Mouse (Mus musculus) thymus, postnatal 36 days (tissue): ENCODE data around the gene Sgms1.
"Not testable (repeated sequence)": the region's sequence is repeated elsewhere in the genome, so short reads cannot be mapped to it uniquely, and the experiment has no call there.

ENCODE experiments used
- DNase-seq, 2 experiments: peaks; one replicate each; pipeline ENCODE4 v3.0.0; 2022; ENCODE audit warnings: mixed read lengths in 2 of 2

Gene Sgms1

DNA sequence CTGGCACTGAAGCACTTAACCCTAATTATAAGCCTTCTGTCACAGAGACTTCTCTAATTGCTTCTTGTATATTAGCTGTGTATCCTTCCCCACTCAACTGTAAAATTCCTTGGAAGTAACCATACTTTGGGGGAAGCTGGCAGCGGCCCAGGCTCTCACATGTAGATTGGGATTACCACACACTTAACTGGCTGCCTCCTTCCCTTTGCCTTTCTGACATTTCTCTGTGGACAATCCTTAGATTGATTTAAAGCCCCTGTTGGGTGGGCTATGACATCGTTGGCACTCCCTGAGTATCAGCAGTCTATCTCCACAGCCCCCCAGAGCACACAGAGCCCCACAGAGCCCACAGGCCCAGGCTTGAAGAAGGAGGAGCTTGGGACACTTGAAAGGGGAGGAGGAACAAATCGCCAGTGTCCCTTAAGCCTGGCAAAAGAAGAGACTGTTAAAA, 8.0 kb downstream of the Sgms1 start:
- DNase-seq = no peak

DNA sequence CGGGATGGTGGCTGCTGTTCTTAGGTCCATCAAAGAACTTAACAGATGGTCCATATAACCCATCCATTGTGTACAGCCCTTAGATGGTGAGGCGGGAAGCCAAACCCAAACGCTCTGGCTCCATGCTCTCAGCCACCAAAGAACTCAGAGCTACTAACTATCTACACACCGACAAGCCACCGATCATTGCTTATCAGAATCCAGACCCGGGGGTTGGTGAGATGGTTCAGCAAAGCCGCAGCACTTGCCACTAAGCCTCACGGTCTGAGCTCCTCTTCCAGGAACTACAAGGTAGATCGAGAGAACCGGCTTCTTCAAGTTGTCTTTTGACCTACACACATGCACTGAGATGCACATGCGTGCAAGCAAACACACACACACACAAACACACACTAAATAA, 8.8 kb downstream of the Sgms1 start:
- no peak for DNase-seq

DNA sequence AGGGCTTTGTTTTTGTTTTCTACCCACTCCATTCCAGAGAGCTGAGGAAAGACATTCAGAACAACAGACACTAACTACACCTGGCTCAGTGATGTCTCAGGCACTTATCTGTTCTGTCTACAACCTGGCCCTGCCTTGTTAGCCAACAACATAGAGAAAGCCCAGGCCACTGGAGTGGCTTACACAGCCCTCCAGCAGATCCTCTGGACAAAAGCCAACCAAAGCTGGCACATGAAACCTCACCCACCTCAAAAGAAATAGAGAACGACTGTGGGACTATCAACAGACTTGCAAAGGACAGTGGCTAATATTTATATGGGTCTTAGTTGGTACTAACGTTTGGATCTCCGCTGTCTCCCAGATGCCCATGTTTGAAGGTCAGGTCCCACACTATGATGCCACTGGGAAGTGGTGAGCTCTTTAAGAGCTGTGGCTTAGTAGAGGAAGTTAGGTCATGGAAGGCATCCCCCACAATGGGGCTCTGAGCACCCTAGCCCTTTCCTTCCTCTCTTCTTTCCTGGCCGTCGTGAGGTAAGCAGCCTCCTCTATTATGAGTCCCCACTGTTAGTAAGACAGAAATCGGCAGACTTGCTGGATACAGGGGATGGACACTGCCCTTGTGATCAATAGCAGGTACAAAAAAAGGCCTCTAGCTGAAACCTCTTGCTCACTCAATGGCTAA, 10.1 kb downstream of the Sgms1 start:
- DNase-seq = no peak

DNA sequence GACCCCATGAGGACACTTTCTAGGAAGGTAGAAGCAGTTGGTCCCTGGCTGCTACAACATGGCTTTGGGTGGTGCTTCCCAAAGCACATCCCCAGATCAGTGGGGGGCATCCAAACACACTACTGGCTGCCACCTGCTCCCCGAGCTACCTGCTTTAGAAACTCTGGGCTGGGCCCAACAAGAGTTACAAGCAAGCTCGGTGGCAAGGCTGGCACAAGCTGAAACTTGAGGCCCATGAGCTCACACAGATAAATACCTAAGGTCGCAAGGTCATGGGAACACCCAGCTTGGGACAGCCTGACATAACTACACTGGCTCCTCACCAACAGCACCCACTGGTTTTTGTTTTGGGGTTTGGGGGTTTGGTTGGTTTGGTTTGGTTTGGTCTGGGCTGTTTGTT, 10.9 kb downstream of the Sgms1 start:
- no peak for DNase-seq

DNA sequence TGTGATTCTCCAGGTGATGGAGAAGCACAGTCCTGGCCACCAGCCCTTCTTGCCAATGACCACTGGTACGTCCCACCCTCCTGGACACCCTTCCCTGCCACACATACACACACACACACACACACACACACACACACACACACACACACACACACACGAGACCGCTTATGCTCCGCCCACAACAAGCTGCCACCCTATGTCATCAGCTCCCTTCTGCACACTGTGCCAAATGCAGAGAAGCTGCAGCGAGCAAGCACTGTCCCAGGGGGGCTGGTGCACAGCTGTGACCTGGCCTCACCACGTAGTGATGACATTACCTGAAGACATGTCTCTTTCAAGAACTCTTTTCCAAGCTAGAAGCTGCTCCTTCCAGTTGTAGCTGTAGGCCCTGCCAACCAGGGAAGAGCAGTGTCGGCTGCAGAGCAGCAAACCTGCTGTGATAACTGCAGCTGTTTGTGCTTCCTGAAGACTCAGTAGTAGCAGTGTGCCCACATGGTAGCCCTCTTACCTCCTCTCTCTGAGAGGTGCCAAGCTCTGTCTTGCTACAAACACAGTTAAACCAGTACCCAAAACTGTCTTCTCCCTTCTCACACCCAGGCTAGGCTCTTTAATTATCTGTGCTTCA, 11.7 kb downstream of the Sgms1 start:
- peak in 1 of 2 experiments; percentile 17 for DNase-seq

DNA sequence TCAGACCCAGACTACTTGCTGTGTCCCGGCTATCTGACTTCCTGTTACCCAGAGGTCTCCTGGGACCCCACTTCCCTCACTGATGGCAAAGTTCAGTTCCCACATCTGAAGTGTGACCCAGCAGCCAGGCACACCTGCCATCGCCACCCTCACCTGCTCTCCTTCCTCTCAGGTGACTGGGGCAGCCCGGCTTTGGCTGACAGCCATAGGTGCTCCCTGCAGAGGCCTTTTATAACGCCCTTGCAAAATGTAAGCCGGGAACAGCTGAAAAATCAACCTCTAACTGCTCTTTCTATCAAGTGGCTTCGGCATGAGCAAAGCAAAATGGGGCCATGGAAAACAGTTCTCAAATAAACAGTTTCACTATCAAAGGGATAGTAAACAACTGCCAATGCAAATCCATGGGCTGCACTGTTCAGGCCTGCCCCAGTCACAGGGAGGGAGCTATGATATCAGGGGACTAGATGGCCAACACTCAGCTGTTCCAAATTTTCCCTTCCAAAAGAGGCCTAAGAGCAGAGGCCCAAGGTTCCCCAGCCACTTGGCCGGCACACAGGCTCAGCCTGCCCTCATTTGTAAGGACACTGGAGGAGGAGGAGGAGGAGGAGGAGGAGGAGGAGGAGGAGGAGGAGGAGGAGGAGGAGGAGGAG, 12.5 kb downstream of the Sgms1 start:
- no peak for DNase-seq

DNA sequence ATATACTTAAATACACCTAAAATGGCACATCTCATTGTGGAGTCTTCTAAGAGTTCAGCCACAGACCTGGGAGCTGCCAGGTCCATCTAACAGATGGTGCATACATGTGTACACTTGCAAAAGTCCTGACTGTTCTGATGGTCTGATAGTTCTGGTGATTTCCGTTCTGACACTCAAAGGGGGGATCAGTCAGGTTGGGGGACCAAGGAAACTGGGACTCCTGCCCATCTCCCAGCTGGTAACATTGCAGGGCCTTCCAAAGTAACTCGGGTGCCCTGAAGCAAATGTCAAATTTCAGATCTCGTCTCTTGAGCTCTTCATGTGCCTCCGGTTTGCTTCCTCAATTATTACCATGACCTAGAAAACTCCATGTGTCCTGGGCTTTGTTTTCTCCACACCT, 13.5 kb downstream of the Sgms1 start:
- no peak for DNase-seq

DNA sequence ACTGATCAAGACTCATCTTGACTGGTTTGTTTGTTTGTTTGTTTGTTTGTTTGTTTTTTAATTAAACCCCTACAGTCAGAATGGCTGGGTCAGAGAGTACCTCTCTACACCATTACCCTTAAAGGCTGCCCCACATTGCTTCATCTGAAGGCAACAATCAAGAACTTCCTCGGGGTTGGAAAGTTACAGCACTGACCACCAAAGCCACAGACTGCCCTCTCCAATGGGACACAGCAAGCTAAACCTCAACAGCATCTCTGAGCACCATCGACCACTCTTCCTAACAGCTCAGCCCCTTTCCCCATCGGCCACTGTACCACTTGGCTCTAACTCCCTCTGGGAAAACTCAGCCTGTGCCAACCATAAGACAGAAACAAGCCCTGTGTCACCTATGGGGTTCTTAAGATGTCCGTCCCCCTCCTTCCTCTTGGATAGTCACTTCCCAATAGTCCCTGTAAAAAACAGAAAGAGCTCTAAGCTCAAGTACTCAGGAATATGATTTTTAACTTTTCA, 14.0 kb downstream of the Sgms1 start:
- no peak for DNase-seq

DNA sequence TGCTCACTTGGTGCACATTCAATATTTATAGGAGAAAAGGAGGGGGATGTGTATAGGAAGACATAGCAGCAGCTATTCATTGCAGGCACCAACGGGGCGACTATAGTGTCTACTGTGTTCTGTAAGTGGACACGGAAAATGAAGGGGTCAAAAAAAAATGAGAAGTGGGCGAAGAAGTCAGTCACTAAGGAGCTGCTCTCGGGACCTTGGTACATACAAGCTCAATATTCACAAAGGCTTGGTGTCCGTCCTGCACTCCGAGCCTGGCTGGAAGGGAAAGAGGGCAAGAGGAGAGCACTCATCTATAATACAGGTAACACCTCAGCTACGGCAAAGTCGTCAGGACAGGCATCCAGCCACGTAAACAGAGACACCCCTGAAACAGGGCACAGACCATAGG, 14.8 kb downstream of the Sgms1 start:
- DNase-seq = no peak

DNA sequence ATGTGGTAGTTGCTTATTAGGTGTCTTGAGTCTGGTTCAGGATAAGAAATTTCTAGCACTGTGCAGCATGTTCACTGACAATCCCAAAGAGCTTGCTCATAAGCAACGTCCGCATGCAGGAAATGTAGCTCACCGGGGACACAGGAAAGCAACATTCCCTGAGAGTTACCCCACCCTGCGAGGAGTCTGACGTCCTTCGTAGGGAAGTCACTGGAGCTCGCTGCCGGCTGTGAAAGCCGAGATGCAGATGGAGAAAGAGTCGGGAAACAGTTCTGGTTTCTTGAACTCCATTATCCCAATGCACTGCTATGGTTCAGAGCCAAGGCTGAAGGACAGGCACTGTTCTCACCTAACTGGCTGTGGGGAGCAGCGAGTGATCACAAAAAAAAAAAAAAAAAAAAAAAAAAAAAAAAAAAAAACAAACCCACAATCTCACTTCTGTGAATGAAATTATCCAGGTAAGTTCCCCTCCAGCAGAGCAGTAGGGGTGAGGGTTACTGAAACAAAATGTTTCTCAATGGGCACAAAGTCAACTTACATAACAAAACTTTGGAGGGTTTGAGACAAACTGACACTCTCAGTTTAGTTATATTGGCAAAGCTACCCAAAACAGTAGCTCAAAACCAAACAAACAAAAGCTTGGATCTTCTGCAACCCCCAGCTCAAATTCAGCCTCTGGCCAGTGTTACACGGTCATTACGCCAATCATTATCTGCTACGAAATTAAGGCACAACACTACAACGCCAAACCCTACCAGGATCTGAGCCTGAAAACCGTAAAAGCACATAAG, 15.5 kb downstream of the Sgms1 start:
- DNase-seq = no peak

DNA sequence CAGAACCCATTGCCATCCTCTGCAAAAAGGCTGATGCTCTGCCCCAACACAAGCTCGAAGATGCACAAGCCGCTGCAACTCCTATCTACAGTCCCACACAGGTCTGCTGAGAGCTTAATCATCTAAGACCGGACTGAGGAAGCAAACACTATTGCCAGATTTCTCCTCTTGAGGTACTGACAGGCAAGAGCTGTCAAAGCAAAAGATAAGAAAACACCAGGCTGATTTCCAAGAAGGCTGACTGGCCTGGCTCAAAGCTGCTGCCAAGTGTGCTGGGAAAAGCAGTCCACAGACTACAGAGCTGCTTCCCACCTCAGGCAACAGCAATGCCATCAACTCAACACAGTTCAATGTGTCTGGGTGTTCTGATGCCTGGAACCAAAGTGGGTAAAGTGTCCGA, 17.1 kb downstream of the Sgms1 start:
- DNase-seq = no peak

DNA sequence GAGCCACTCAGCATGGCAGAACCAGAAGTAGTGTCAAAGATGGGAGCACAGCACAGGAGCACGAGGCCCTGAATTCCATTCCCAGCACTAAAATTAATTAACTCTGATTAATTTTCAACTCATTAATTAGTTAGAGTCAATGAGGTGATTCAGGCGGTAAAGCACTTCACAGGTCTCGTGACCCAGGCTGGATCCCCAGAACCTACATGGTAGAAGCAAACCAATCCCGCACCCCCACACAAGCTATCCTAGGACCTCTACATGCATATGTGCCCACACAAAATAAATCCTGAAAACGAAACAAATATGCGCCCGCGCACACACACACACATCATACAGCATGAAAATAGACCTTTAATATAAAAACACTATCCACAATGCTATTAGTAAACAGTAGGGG, 22.2 kb downstream of the Sgms1 start:
- DNase-seq = no peak

DNA sequence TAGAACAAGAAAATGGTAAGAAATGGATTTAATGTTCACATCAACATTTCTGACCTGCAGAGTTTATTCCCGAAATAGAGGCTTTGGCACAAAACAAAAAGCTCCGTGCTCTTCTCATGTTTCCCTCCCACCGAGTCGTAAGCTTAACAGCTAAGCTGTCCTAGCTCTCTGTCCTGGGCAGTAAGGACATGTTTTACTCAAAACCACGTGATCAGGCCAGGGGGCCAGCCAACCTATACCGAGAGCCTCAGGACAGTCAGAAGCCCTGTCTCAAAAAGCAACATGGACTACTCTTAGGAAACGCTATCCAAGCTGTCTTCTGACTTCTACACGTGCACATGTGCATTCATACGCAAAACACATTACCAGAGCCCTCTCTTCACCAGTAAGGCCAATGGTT, 23.1 kb downstream of the Sgms1 start:
- DNase-seq = no peak

DNA sequence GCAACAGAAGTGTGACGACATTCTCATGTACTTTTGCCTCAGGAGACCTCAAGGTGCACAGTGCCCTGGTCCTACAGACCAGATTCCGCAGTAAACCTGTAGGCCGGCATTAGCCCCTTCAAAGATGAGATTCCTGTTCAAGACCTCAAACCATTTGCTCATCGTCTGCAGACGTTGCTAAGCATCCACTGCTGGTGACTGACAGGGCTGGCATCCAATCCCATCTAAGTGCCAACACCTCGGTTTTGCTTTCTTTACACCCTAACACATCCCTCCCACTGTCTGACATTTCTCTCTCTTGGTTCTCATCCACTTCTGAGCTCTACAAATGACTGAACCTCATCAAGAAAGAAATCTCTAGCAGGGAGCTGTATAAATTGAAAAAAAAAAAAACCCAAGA, 24.4 kb downstream of the Sgms1 start:
- no peak for DNase-seq

DNA sequence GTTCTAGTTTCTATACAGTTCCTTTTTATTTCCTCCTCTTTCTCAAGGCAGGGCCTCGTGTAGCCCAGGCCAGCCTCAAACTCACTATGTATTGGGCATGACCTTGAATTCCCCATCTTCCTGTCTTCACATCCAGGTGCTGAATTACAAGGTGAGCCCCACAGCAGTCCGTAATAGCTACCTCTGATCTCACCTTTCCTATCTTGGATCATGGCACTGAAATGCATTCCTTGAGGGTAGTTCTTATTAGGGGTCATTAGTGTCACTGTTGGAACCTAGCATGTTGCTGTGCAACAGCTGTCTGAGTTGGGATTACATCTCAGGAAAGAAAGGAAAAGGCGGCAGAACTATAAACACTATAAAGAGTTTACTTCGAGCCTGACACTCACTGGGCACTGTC, 25.9 kb downstream of the Sgms1 start:
- DNase-seq = no peak

DNA sequence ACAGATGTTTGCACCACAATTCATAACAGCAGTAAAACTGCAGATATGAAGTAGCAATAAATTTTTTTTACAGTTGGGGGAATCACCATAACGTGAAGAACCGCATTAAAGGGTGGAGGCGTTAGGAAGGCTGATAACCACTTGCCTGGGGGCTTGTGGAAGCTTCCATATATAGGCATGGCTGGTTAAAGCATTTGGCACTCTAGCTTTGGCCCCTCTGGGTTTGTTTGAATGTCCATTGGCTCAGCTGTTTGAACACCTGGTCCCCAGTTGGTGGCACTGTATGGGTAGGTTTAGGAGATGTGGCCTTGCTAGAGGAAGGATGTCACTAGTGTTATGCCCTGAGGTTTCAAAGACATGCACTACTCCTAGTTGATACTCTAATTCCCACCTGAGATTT, 27.0 kb downstream of the Sgms1 start:
- no peak for DNase-seq

DNA sequence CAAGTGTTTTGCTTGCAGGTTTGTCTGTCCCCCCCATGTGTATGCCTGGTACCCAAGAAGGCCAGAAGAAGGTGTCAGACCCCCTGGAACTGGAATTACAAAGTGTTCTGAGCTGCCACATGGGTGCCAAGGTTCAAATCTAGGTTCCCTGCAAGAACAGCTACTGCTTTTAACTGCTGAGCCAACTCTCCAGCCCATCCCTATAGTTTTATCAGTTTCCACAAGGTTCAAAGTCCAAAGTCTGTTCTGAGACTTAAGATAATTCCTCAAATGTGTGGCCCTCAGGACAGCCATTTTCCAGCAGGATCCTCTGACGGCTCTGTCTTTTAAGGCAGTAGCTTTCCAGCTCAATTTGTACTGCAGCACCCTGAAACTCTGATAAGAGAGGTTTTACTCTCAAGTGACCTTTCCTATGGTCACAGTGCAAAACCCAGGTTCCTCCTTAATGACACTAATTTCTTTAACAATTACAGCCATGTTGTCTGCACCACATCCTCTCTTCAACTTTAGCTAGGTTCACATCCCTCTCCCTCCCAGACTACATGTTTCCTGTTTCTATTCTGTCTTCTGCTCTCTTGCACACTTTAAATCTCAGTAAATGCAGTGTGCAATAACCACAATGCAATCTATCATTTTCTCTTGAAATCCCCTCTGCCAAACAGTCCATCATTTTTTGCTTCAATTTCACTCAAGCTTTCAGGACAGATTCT, 28.4 kb downstream of the Sgms1 start:
- no peak for DNase-seq

DNA sequence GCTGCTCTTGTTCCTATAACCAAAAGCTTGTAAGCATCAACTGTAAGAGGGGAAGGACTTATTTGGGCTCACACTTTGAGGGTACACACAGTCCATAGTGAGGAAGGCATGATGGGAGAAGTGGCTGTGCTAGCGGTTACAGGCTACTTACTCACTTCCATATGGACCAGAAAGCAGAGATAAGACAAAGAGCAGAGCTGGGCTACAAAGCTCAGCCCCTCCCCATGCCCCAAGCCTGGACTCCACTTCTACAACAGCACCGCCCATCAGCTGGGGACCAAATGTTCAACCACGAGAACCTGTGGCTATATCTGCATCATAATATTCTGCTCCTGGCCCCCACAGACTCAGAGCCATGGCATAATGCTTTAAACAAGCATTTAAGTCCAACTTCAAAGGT, 29.0 kb downstream of the Sgms1 start:
- no peak for DNase-seq

DNA sequence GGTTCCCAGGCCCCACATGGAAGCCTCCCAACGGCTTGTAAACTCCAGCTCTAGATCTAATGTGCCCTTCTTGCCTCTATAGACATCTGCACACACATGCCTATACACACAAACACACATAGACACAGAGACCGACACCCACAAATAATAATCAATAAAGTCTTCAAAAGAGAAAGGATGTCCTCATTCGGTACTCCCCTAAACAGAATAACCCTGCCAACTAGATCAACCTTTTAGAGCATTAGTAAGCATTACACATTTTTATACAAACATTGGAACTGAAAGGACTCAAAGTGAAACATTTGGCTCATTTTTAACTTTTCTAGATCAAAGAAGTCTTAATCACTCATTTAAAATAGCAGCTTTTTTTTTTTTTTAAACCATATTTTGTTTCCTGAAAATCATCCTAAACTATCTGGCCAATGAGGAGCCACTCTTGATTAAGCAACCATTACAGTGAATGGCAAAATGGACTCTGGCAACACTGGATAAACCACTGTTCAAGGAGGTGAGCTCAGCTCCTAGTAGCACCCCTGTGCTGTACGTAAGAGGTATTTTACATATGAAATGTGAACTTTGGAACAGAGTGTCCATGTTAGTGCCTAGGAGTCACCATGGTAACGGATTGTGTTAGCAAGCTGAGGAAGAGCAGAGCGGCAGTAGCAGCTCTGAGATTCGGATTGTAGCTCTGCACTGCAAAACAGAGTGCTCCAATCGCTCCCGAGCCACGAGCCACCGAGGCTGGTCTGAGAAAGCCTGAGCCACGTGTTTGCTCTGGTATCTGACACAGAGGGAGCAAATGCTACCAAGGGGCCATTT, 30.6 kb downstream of the Sgms1 start:
- no peak for DNase-seq

DNA sequence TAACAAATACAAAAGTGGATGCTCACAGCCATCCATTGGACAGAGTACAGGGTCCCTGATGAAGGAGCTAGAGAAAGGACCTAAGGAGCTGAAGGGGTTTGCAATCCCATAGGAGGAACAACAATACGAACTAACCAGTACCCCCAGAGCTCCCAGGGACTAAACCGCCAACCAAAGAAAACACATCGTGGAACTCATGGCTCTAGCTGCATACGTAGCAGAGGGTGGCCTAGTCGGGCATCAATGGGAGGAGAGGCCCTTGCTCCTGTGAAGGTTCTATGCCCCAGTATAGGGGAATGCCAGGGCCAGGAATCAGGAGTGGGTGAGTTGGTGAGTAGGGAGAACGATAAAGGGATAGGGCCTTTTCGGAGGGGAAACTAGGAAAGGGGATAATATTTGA, 31.5 kb downstream of the Sgms1 start:
- not testable (repeated sequence) for DNase-seq

DNA sequence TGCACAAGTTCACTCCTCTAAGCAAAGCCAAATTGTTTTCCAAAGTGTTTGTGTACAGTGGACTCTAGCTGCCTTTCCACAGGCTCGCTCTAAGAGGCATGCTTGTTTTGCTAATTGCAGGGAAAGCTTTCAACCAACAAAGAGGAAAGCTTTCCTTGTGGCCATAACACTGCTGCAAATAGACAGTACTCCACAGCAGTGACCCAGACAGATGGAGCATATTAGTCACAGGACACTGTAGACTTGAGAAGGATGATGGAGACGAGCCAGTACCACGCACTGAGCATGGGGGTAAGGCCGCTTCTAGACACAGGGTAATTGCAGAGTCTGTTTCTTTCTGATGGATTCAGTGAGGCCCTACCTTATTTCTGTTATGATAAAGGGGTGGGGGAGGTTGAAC, 33.3 kb downstream of the Sgms1 start:
- no peak for DNase-seq

DNA sequence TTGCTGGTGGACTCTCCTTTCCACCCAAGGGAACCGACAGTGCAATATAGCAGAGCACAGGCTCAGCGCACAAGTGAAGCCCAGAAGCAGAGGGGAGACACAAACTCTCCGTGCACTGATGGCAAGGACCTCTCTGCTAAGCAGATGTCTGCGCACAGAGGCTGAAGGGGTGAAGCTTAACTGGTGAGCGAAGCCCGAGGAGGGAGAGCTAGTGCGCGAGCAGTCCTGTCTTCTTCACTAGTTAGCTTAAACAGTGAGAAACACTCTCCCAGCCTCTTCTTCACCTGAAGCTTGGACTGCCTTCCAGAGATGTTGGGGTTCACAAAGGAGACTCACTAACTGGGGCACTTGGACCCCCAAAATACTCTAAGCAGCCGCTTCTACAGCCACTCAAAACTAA, 36.1 kb downstream of the Sgms1 start:
- DNase-seq = no peak
